Mouse (Mus musculus) forebrain, embryonic 12.5 days (tissue): ENCODE results near the gene Tle6. TPM values are rescaled to one million over a fixed set of nuclear protein-coding genes. Genes with fewer than 3 reads are reported as not detected.
A peak's percentile ranks its signal among the peaks of the same experiment; 100 is the strongest.

Experiments used
- ATAC-seq: fragments of 200-750 bp; cut with Nextera tagmentation; 2 replicates; pipeline ENCODE4 v1.8.0; 2017; ENCODE audit warnings: moderate TSS enrichment; ENCODE audit not compliant: low FRiP score
- H3K27ac ChIP-seq: fragments of 300-500 bp; sonication (generic); 2 replicates; pipeline ENCODE4 v1.5.1; 2016; ENCODE audit warnings: mild to moderate bottlenecking
- H3K27me3 ChIP-seq: fragments of 300-500 bp; sonication (generic); 2 replicates; pipeline ENCODE4 v1.6.1; 2016; ENCODE audit warnings: mild to moderate bottlenecking
- H3K36me3 ChIP-seq: fragments of 300-500 bp; sonication (generic); replicated peaks from 2 replicates; pipeline ENCODE4 v1.6.1; 2016; ENCODE audit warnings: mild to moderate bottlenecking
- H3K4me1 ChIP-seq: fragments of 300-500 bp; sonication (generic); 2 replicates; pipeline ENCODE4 v1.6.1; 2016
- H3K4me2 ChIP-seq: fragments of 300-500 bp; sonication (generic); 2 replicates; pipeline ENCODE4 v1.6.1; 2016; ENCODE audit warnings: mild to moderate bottlenecking, moderate library complexity
- H3K4me3 ChIP-seq: fragments of 300-500 bp; sonication (generic); replicated peaks from 2 replicates; pipeline ENCODE4 v1.5.1; 2016; ENCODE audit warnings: mild to moderate bottlenecking
- H3K9ac ChIP-seq: fragments of 300-500 bp; sonication (generic); 2 replicates; pipeline ENCODE4 v1.6.1; 2016; ENCODE audit warnings: mild to moderate bottlenecking
- H3K9me3 ChIP-seq: fragments of 300-500 bp; sonication (generic); 2 replicates; pipeline ENCODE4 v1.6.1; 2016
- WGBS: fragments of 180-500 bp; shearing (Covaris S2); methylation state at CpG from one replicate; pipeline ENCODE4 v1.1.7; 2016; 5-methylcytosine and 5-hydroxymethylcytosine counted together
- polyA plus RNA-seq: library from polyadenylated mRNA; unstranded; fragments of >200 nt; fragmentation: Nextera tagmentation; extraction: Ambion mirVana; gene quantifications from 2 replicates; pipeline ENCODE4 v1.2.1, GENCODE M21; 2016

The Tle6 gene
- polyA plus RNA-seq, 1 experiment from 2014 or later: 3.1 TPM

- peak overlapping the region; percentile 74 for H3K4me2 ChIP-seq
- peaks cover 87% of the 10 kb centered on the region for H3K27me3 ChIP-seq
- H3K4me1 ChIP-seq: peaks cover 48% of the 10 kb centered on the region
- H3K36me3 ChIP-seq: no peaks in the 10 kb centered on the region
- H3K9me3 ChIP-seq: no peaks in the 10 kb centered on the region
- 2% methylated on average over 6 of the region's 6 CpGs for WGBS
- H3K4me3 ChIP-seq: peak overlapping the region; percentile 52
- ATAC-seq: no peak
- peak overlapping the region; percentile 63 for H3K9ac ChIP-seq
- H3K27ac ChIP-seq: no peak overlapping the region
These were observed 25.2 kb downstream of the Tle6 start for GRCm38 (mm10) chr10:81575695-81576094.

GRCm38 (mm10) chr10:81575208-81575631 lies 25.7 kb downstream of the Tle6 start:
- Histone ChIP-seq H3K4me2 (peak overlapping the region; percentile 74), H3K27me3 (peaks cover 82% of the 10 kb centered on the region), H3K27ac (peak overlapping the region; percentile 19; the same call in 1 of the 2 replicates), H3K4me1 (peaks cover 49% of the 10 kb centered on the region), H3K36me3 (no peaks in the 10 kb centered on the region), H3K9ac (peak overlapping the region; percentile 63), H3K9me3 (no peaks in the 10 kb centered on the region), H3K4me3 (peak overlapping the region; percentile 52)
- ATAC-seq: no peak
- WGBS: 1% methylated on average over 22 of the region's 30 CpGs

GRCm38 (mm10) chr10:81574081-81575056 lies 26.5 kb downstream of the Tle6 start, which contains the start of gene Tle2:
Gene Tle2, plus strand, starts transcription at chr10:81574561.
- H3K27me3 ChIP-seq: peaks cover 80% of the 10 kb centered on the region
- 17% methylated on average over 10 of the region's 10 CpGs for WGBS
- ATAC-seq: no peak
- H3K4me1 ChIP-seq: peaks cover 57% of the 10 kb centered on the region
- peak within 1 kb of the TSS; percentile 19; the same call in 1 of the 2 replicates for H3K27ac ChIP-seq
- peak within 1 kb of the TSS; percentile 52 for H3K4me3 ChIP-seq
- peak within 1 kb of the TSS; percentile 74 for H3K4me2 ChIP-seq
- H3K9ac ChIP-seq: peak within 1 kb of the TSS; percentile 63
- no peaks in the 10 kb centered on the region for H3K36me3 ChIP-seq
- H3K9me3 ChIP-seq: no peaks in the 10 kb centered on the region

- Histone ChIP-seq H3K9ac (no peak overlapping the region), H3K4me2 (no peak overlapping the region), H3K27me3 (peaks cover 79% of the 10 kb centered on the region), H3K4me3 (no peak overlapping the region), H3K4me1 (peaks cover 70% of the 10 kb centered on the region), H3K9me3 (no peaks in the 10 kb centered on the region), H3K36me3 (no peaks in the 10 kb centered on the region), H3K27ac (no peak overlapping the region)
- 5% methylated on average over 9 of the region's 9 CpGs for WGBS
- no peak for ATAC-seq
These were observed 27.9 kb downstream of the Tle6 start for GRCm38 (mm10) chr10:81572975-81573374.

- Histone ChIP-seq H3K9ac (no peak overlapping the region), H3K9me3 (no peaks in the 10 kb centered on the region), H3K4me1 (peaks cover 74% of the 10 kb centered on the region), H3K27me3 (peaks cover 78% of the 10 kb centered on the region), H3K36me3 (0 out of 2 replicates have a peak, but pooled peaks cover 1% of the 10 kb centered on the region), H3K27ac (peak overlapping the region; percentile 37; the same call in 1 of the 2 replicates), H3K4me3 (peak overlapping the region; percentile 32; the same call in 1 of the 2 replicates), H3K4me2 (peak overlapping the region; percentile 63)
- 3% methylated on average over 9 of the region's 9 CpGs for WGBS
- no peak for ATAC-seq
These were observed 28.7 kb downstream of the Tle6 start for GRCm38 (mm10) chr10:81572133-81572671.

GRCm38 (mm10) chr10:81571501-81571876 lies 29.4 kb downstream of the Tle6 start:
- Histone ChIP-seq H3K36me3 (peaks cover 3% of the 10 kb centered on the region; the same call in 1 of the 2 replicates), H3K27ac (peak overlapping the region; percentile 89), H3K4me1 (peaks cover 74% of the 10 kb centered on the region), H3K4me2 (peak overlapping the region; percentile 63), H3K9me3 (no peaks in the 10 kb centered on the region), H3K4me3 (peak overlapping the region; percentile 32), H3K27me3 (peaks cover 78% of the 10 kb centered on the region), H3K9ac (no peak overlapping the region)
- peak; percentile 93 for ATAC-seq
- WGBS: under 1% methylated on average over 18 of the region's 18 CpGs

- H3K4me3 ChIP-seq: peak overlapping the region; percentile 32
- peak overlapping the region; percentile 63 for H3K4me2 ChIP-seq
- peak overlapping the region; percentile 25; the same call in 1 of the 2 replicates for H3K9ac ChIP-seq
- H3K36me3 ChIP-seq: peaks cover 8% of the 10 kb centered on the region
- H3K9me3 ChIP-seq: no peaks in the 10 kb centered on the region
- H3K4me1 ChIP-seq: peaks cover 71% of the 10 kb centered on the region
- peaks cover 78% of the 10 kb centered on the region for H3K27me3 ChIP-seq
- peak overlapping the region; percentile 89 for H3K27ac ChIP-seq
- ATAC-seq: peak; percentile 82
- WGBS: 1% methylated on average over 33 of the region's 34 CpGs
These were observed 29.9 kb downstream of the Tle6 start for GRCm38 (mm10) chr10:81570831-81571500.

- Histone ChIP-seq H3K36me3 (peaks cover 15% of the 10 kb centered on the region), H3K27me3 (peaks cover 78% of the 10 kb centered on the region), H3K9ac (peak overlapping the region; percentile 25; the same call in 1 of the 2 replicates), H3K4me1 (peaks cover 70% of the 10 kb centered on the region), H3K27ac (peak overlapping the region; percentile 89), H3K9me3 (no peaks in the 10 kb centered on the region), H3K4me3 (peak overlapping the region; percentile 32), H3K4me2 (peak overlapping the region; percentile 63)
- under 1% methylated on average over 9 of the region's 11 CpGs for WGBS
- peak; percentile 25 for ATAC-seq
These were observed 30.6 kb downstream of the Tle6 start for GRCm38 (mm10) chr10:81570238-81570800.

GRCm38 (mm10) chr10:81569507-81570237 lies 31.2 kb downstream of the Tle6 start:
- Histone ChIP-seq H3K4me2 (no peak overlapping the region), H3K4me3 (no peak overlapping the region), H3K27me3 (peaks cover 79% of the 10 kb centered on the region), H3K27ac (peak overlapping the region; percentile 89), H3K9ac (no peak overlapping the region), H3K9me3 (no peaks in the 10 kb centered on the region), H3K36me3 (peaks cover 21% of the 10 kb centered on the region), H3K4me1 (peaks cover 70% of the 10 kb centered on the region)
- 25% methylated on average over 9 of the region's 9 CpGs for WGBS
- ATAC-seq: no peak

GRCm38 (mm10) chr10:81568381-81569191 lies 32.3 kb downstream of the Tle6 start:
- Histone ChIP-seq H3K36me3 (peaks cover 21% of the 10 kb centered on the region), H3K4me1 (peaks cover 71% of the 10 kb centered on the region), H3K9ac (no peak overlapping the region; the same call in 1 of the 2 replicates), H3K9me3 (no peaks in the 10 kb centered on the region), H3K27me3 (peaks cover 79% of the 10 kb centered on the region), H3K4me3 (no peak overlapping the region), H3K27ac (peak overlapping the region; percentile 83), H3K4me2 (peak overlapping the region; percentile 36)
- 0 out of 2 replicates have a peak, but pooled peaks have one; percentile 5 for ATAC-seq
- WGBS: 6% methylated on average over 15 of the region's 16 CpGs
